Mouse (Mus musculus) lung, postnatal 0 days (tissue): ENCODE results near the gene Sdhaf3.

Experiments used
- CTCF ChIP-seq: IDR thresholded peaks from 2 replicates; pipeline ENCODE4 v1.5.1; 2016; ENCODE audit warnings: antibody characterized with exemption, mild to moderate bottlenecking
- EP300 ChIP-seq: IDR thresholded peaks from 2 replicates; pipeline ENCODE4 v1.6.1; 2016; ENCODE audit warnings: antibody characterized with exemption, mild to moderate bottlenecking, control low read depth

- TF ChIP-seq CTCF (no peak), EP300 (no peak)
Observed at GRCm38 (mm10) chr6:7041912-7042311, 86.1 kb downstream of the Sdhaf3 start.
